Mouse (Mus musculus): ENCODE data around the gene Igfbp5. TPM values are rescaled to one million over a fixed set of nuclear protein-coding genes. Genes with fewer than 3 reads are reported as not detected.

Igfbp5 gene
- polyA plus RNA-seq, 1 experiment from 2014 or later, result 126 TPM

DNA sequence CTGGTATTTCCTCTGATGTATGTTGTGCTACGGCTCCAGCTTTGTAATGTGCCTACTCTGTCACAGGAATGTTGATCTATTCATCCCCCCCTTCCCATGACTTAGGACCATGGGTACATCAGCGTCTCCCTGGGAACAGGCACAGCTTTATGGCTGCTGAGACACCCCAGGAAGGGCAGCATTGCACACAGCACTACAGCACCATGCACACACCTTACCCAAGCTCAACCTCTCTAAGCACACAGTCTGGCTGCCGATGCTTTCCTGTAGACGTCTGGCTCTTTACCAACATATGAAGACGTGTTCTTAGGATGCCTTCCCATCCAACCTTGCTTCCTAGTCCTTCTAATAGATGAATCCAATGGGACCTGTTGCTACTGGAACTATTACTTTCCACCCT, 8.3 kb downstream of the Igfbp5 start:
- H3K36me3 ChIP-seq (ENCODE audit: control insufficient read depth, insufficient read depth, low read length), result peaks cover 40% of the 10 kb centered on the region
- peaks cover 22% of the 10 kb centered on the region for H3K4me1 ChIP-seq (ENCODE audit: control insufficient read depth, insufficient read depth, low read length)
- no peak overlapping the region for H3K27ac ChIP-seq (ENCODE audit: low read length)
- no peaks in the 10 kb centered on the region for H3K27me3 ChIP-seq (ENCODE audit: control insufficient read depth, insufficient read depth, low read length)
- H3K4me3 ChIP-seq (ENCODE audit: low read depth, low read length), result no peak overlapping the region
- ATAC-seq (ENCODE audit: insufficient number of reproducible peaks, insufficient read depth, low FRiP score, low read depth), result no peak
- 57% methylated on average over 5 of the region's 5 CpGs for WGBS
- H3K4me2 ChIP-seq (replicated peaks; ENCODE audit: low read depth, low read length), result no peak overlapping the region
- H3K9ac ChIP-seq (replicated peaks; ENCODE audit: low read depth, low read length), result no peak overlapping the region
- no peaks in the 10 kb centered on the region for H3K9me3 ChIP-seq (ENCODE audit: control insufficient read depth, low read depth, low read length)

DNA sequence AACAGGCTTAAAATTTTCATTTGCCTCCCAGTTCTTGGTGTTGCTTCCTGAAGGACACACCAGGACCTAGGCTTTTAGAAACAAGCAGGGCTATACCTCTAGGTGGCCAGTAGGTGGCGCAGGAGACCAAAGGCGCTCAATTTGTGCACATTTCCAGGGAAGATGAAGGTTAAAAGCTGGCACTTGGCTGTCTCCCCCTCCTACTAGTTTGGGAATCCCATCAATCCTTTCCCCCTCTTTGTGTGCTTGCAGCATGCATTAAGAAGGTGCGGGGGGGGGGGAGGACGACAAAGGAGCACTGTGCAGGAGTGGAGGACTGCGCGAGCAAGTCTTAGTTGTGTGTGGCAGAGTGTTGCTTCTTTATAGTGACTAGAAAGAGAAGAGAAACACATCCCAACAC, 8.8 kb downstream of the Igfbp5 start:
- Histone ChIP-seq H3K4me2 (replicated peaks; ENCODE audit: low read depth, low read length) (no peak overlapping the region), H3K27me3 (ENCODE audit: control insufficient read depth, insufficient read depth, low read length) (no peaks in the 10 kb centered on the region), H3K4me1 (ENCODE audit: control insufficient read depth, insufficient read depth, low read length) (peaks cover 22% of the 10 kb centered on the region), H3K27ac (ENCODE audit: low read length) (no peak overlapping the region), H3K4me3 (ENCODE audit: low read depth, low read length) (no peak overlapping the region), H3K9me3 (ENCODE audit: control insufficient read depth, low read depth, low read length) (no peaks in the 10 kb centered on the region), H3K36me3 (ENCODE audit: control insufficient read depth, insufficient read depth, low read length) (peaks cover 42% of the 10 kb centered on the region), H3K9ac (replicated peaks; ENCODE audit: low read depth, low read length) (no peak overlapping the region)
- WGBS, result 13% methylated on average over 6 of the region's 6 CpGs
- no peak for ATAC-seq (ENCODE audit: insufficient number of reproducible peaks, insufficient read depth, low FRiP score, low read depth)

DNA sequence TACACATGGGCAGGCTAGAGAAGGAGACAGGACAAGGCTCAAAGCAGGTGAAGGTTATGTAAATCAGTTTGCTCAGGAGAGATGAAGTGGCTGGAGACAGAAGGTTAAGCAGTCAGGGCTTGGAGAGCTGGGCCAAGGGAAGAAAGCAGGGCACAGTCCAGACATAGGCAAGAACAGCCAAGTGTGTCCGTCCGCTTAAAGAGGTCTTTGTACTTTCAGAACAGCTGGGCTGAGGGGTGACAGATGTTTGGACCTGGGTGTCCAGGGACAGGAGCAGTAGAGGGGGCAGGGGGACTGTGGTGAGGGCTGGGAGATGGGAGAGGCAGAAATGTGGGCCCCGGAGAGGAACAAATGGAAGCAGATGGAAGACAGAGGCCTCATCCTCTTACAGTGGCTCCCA, 10.4 kb downstream of the Igfbp5 start:
- Histone ChIP-seq H3K9me3 (ENCODE audit: control insufficient read depth, low read depth, low read length) (no peaks in the 10 kb centered on the region), H3K27ac (ENCODE audit: low read length) (no peak overlapping the region), H3K9ac (replicated peaks; ENCODE audit: low read depth, low read length) (no peak overlapping the region), H3K4me1 (ENCODE audit: control insufficient read depth, insufficient read depth, low read length) (peaks cover 18% of the 10 kb centered on the region; the same call in 1 of the 2 replicates), H3K4me2 (replicated peaks; ENCODE audit: low read depth, low read length) (no peak overlapping the region), H3K36me3 (ENCODE audit: control insufficient read depth, insufficient read depth, low read length) (peaks cover 55% of the 10 kb centered on the region), H3K4me3 (ENCODE audit: low read depth, low read length) (no peak overlapping the region), H3K27me3 (ENCODE audit: control insufficient read depth, insufficient read depth, low read length) (no peaks in the 10 kb centered on the region)
- 73% methylated on average over 3 of the region's 3 CpGs for WGBS
- no peak for ATAC-seq (ENCODE audit: insufficient number of reproducible peaks, insufficient read depth, low FRiP score, low read depth)

DNA sequence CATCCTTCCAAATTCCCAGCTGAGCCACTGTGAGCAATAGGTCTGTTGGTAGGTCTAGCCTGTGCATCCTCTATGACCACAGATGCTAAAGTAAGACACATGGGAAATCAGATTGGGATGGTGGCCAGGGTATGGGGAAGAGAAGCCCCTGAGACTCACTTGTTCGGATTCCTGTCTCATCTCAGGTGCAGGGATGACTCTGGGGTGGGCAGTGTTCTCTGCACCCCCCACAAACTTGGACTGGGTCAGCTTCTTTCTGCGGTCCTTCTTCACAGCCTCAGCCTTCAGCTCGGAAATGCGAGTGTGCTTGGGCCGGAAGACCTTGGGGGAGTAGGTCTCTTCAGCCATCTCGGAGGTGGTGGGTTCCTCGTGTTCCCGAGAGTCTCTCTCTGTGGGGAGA, 11.0 kb downstream of the Igfbp5 start:
- Histone ChIP-seq H3K27me3 (ENCODE audit: control insufficient read depth, insufficient read depth, low read length) (no peaks in the 10 kb centered on the region), H3K4me3 (ENCODE audit: low read depth, low read length) (no peak overlapping the region), H3K9ac (replicated peaks; ENCODE audit: low read depth, low read length) (no peak overlapping the region), H3K4me2 (replicated peaks; ENCODE audit: low read depth, low read length) (no peak overlapping the region), H3K36me3 (ENCODE audit: control insufficient read depth, insufficient read depth, low read length) (peaks cover 61% of the 10 kb centered on the region), H3K9me3 (ENCODE audit: control insufficient read depth, low read depth, low read length) (no peaks in the 10 kb centered on the region), H3K4me1 (ENCODE audit: control insufficient read depth, insufficient read depth, low read length) (peaks cover 12% of the 10 kb centered on the region; the same call in 1 of the 2 replicates), H3K27ac (ENCODE audit: low read length) (no peak overlapping the region)
- 86% methylated on average over 8 of the region's 8 CpGs for WGBS
- ATAC-seq (ENCODE audit: insufficient number of reproducible peaks, insufficient read depth, low FRiP score, low read depth), result no peak

DNA sequence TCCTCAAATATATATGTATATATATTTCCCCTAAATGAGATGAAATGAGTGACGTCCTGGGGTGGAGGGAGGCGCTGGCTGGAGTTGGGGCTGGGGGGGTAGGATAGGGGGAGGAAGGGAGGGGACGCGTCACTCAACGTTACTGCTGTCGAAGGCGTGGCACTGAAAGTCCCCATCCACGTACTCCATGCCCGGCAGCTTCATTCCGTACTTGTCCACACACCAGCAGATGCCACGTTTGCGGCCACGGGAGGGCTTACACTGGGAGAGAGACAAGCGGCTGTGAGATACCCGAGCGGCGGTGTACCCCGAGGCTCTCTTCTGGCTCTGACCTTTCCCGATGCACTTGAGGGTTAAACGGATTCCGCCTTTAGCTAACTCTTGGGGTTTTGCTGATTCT, 12.4 kb downstream of the Igfbp5 start:
- H3K4me1 ChIP-seq (ENCODE audit: control insufficient read depth, insufficient read depth, low read length), result peaks cover 8% of the 10 kb centered on the region; the same call in 1 of the 2 replicates
- no peak overlapping the region for H3K9ac ChIP-seq (replicated peaks; ENCODE audit: low read depth, low read length)
- H3K9me3 ChIP-seq (ENCODE audit: control insufficient read depth, low read depth, low read length), result no peaks in the 10 kb centered on the region
- H3K4me2 ChIP-seq (replicated peaks; ENCODE audit: low read depth, low read length), result no peak overlapping the region
- H3K27ac ChIP-seq (ENCODE audit: low read length), result no peak overlapping the region
- H3K36me3 ChIP-seq (ENCODE audit: control insufficient read depth, insufficient read depth, low read length), result peaks cover 66% of the 10 kb centered on the region
- ATAC-seq (ENCODE audit: insufficient number of reproducible peaks, insufficient read depth, low FRiP score, low read depth), result no peak
- no peaks in the 10 kb centered on the region for H3K27me3 ChIP-seq (ENCODE audit: control insufficient read depth, insufficient read depth, low read length)
- WGBS, result 77% methylated on average over 21 of the region's 21 CpGs
- no peak overlapping the region for H3K4me3 ChIP-seq (ENCODE audit: low read depth, low read length)

DNA sequence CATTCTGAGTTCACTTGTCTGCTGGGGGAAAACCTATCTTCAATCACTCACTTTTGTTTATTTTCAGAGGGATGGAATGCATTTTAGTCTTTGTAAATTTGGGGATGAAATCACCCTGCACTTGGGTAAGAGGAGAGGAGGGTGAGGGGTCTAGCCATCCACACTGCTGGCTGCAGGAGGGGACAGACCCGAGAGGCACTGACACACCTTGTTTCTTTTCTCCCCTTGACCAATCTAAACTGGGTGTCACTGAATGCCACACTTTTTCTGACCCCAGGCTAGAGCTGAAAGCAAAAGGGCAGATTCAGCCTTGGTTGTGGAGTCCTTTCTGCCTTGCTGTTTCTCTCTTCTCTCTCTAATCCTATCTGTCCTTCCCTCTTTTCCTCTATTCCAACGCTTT, 13.0 kb downstream of the Igfbp5 start:
- Histone ChIP-seq H3K27me3 (ENCODE audit: control insufficient read depth, insufficient read depth, low read length) (no peaks in the 10 kb centered on the region), H3K4me2 (replicated peaks; ENCODE audit: low read depth, low read length) (no peak overlapping the region), H3K4me3 (ENCODE audit: low read depth, low read length) (no peak overlapping the region), H3K9me3 (ENCODE audit: control insufficient read depth, low read depth, low read length) (no peaks in the 10 kb centered on the region), H3K4me1 (ENCODE audit: control insufficient read depth, insufficient read depth, low read length) (peaks cover 6% of the 10 kb centered on the region; the same call in 1 of the 2 replicates), H3K9ac (replicated peaks; ENCODE audit: low read depth, low read length) (no peak overlapping the region), H3K27ac (ENCODE audit: low read length) (no peak overlapping the region), H3K36me3 (ENCODE audit: control insufficient read depth, insufficient read depth, low read length) (peaks cover 66% of the 10 kb centered on the region)
- WGBS, result 50% methylated on average over 2 of the region's 2 CpGs
- ATAC-seq (ENCODE audit: insufficient number of reproducible peaks, insufficient read depth, low FRiP score, low read depth), result no peak

DNA sequence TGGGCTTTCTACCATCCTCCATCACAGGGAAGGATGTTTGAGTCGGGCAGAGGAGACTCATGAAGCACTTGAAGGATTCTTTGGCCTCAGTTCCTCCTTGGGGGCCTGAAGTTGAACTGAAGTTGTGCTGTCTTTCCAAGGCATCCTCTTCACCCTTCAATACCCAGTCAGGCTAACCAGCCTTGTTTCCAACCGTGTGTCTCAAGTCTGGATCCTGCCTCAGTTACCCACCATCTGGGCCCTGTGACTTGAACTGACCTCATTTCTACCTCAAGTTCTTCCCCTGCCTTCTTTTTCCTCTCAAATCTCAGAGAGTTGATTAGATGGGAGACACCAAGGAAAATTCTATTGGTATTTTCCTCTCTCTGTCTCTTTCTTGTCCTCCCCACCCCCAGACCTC, 14.2 kb downstream of the Igfbp5 start:
- Histone ChIP-seq H3K4me2 (replicated peaks; ENCODE audit: low read depth, low read length) (no peak overlapping the region), H3K27ac (ENCODE audit: low read length) (no peak overlapping the region), H3K9me3 (ENCODE audit: control insufficient read depth, low read depth, low read length) (no peaks in the 10 kb centered on the region), H3K27me3 (ENCODE audit: control insufficient read depth, insufficient read depth, low read length) (no peaks in the 10 kb centered on the region), H3K36me3 (ENCODE audit: control insufficient read depth, insufficient read depth, low read length) (peaks cover 61% of the 10 kb centered on the region), H3K4me1 (ENCODE audit: control insufficient read depth, insufficient read depth, low read length) (no peaks in the 10 kb centered on the region), H3K9ac (replicated peaks; ENCODE audit: low read depth, low read length) (no peak overlapping the region), H3K4me3 (ENCODE audit: low read depth, low read length) (no peak overlapping the region)
- 84% methylated on average over 2 of the region's 2 CpGs for WGBS
- no peak for ATAC-seq (ENCODE audit: insufficient number of reproducible peaks, insufficient read depth, low FRiP score, low read depth)

DNA sequence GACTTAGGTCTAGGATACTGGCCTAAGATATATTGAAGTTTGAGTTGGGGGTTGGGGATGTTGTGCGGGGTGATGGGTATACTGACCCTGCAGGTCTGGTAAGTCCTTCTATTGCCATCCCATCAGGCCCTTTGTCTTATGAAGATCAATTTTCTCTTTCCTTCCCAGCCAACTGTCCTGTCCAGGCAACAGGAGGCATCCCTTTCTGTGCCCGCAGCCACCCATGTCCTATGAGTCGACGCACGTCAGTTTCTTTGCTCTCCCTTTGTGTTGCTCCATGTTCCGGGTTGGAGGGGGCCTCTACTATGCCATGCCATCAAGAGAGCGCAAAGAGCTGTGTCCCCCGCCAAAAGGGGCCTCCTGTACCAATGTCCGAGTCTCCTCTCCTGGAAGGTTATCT, 14.7 kb downstream of the Igfbp5 start:
- Histone ChIP-seq H3K4me2 (replicated peaks; ENCODE audit: low read depth, low read length) (no peak overlapping the region), H3K27me3 (ENCODE audit: control insufficient read depth, insufficient read depth, low read length) (no peaks in the 10 kb centered on the region), H3K27ac (ENCODE audit: low read length) (no peak overlapping the region), H3K4me1 (ENCODE audit: control insufficient read depth, insufficient read depth, low read length) (no peaks in the 10 kb centered on the region), H3K36me3 (ENCODE audit: control insufficient read depth, insufficient read depth, low read length) (peaks cover 57% of the 10 kb centered on the region), H3K9me3 (ENCODE audit: control insufficient read depth, low read depth, low read length) (no peaks in the 10 kb centered on the region), H3K4me3 (ENCODE audit: low read depth, low read length) (no peak overlapping the region), H3K9ac (replicated peaks; ENCODE audit: low read depth, low read length) (no peak overlapping the region)
- no peak for ATAC-seq (ENCODE audit: insufficient number of reproducible peaks, insufficient read depth, low FRiP score, low read depth)
- 92% methylated on average over 9 of the region's 9 CpGs for WGBS

DNA sequence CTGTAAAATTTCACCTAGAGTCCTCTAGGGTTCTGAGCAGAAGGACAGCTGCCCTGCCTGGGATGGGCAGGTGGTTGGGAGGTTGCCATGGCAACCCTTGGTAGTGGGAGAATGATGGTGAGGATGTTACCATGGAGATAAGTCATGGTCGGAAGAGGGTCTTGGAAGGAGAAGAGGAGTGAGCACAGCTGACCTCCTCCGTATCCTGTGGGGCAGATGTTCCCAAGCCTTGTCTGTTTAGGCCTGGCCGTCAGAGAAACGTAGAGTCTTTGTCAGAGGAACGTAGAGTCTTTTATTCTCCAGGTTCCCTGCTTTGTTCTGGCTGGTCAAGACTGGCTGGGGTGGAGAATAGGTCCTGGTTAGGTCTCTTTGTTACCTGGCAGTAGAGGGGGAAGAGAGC, 15.8 kb downstream of the Igfbp5 start:
- Histone ChIP-seq H3K4me2 (replicated peaks; ENCODE audit: low read depth, low read length) (no peak overlapping the region), H3K9me3 (ENCODE audit: control insufficient read depth, low read depth, low read length) (no peaks in the 10 kb centered on the region), H3K27me3 (ENCODE audit: control insufficient read depth, insufficient read depth, low read length) (no peaks in the 10 kb centered on the region), H3K4me3 (ENCODE audit: low read depth, low read length) (no peak overlapping the region), H3K9ac (replicated peaks; ENCODE audit: low read depth, low read length) (no peak overlapping the region), H3K36me3 (ENCODE audit: control insufficient read depth, insufficient read depth, low read length) (peaks cover 47% of the 10 kb centered on the region), H3K27ac (ENCODE audit: low read length) (no peak overlapping the region), H3K4me1 (ENCODE audit: control insufficient read depth, insufficient read depth, low read length) (no peaks in the 10 kb centered on the region)
- no peak for ATAC-seq (ENCODE audit: insufficient number of reproducible peaks, insufficient read depth, low FRiP score, low read depth)
- 66% methylated on average over 5 of the region's 5 CpGs for WGBS

Data from stomach, embryonic 14.5 days (tissue).